Mouse (Mus musculus) heart, postnatal 36 days (tissue): ENCODE results near the gene 9130213A22Rik. TPM values are rescaled to one million over a fixed set of nuclear protein-coding genes. Genes with fewer than 3 reads are reported as not detected.
"Not testable (repeated sequence)": the region's sequence is repeated elsewhere in the genome, so short reads cannot be mapped to it uniquely, and the experiment has no call there.

Experiments
- DNase-seq, 2 experiments: peaks; one replicate each; pipeline ENCODE4 v3.0.0; 2021 to 2022
- intact Hi-C: fragments of 180-260 bp; cut with DNase I; formaldehyde crosslinking; loops from one replicate; pipeline ENCODE4 v1.15.1; 2025
- total RNA-seq, 2 experiments: library from RNA; stranded (reverse); gene quantifications; 2 replicates each; pipeline ENCODE4 v1.2.3; 2021

The 9130213A22Rik gene
- total RNA-seq, 2 experiments from 2014 or later: 0.22 TPM; not detected in 1

DNA sequence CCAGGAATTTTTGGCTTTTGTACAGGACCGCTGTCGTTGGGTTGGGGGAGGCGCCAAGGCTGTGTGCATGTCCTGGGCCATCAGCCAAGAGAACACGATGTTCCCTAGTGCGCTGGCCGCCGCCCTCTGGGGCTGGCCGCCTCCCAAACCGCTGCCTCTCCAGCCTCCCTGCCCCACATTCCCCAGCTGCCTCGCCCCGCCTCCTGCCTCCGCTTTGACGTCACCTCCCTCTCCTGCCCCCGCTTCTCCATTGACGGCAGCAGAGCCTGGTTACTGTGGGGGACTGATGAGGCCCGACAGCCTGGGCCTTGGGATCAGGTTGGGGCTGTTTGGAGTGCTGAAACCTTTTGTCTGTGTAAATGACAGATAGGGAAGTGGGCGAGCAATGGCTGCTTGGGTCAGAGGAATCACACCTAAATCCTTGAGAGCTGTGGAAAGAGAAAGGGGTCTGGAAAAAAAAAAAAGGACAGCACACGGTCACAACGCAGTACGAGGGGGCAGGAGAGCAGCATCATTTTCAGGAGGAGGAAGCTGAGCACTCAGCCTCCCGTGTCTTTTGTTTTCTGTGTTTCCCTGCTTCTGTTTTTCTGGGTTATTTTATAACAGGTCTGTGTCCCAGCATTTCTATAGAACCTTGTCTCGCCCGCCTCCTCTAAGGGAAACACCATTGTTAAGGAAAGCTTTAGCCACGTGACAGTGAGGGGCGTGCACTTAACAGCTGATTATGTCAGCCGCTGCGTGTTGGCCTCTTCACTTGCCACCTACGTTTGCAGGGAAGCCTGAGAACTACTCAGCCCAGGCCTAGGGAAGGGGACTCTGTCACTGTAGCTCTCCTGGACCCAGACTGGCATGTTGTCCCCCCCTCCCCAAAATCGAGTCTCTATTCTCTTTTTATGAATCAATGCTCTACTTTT, 25.1 kb downstream of the 9130213A22Rik start:
- intact Hi-C loops: loop anchor here (5.0 kb wide), 2 partner anchors 300 to 320 kb away; partner anchors contain the start of genes Cyb5d1, Naa38 and Tmem88
- DNase-seq: peak; percentile 100

DNA sequence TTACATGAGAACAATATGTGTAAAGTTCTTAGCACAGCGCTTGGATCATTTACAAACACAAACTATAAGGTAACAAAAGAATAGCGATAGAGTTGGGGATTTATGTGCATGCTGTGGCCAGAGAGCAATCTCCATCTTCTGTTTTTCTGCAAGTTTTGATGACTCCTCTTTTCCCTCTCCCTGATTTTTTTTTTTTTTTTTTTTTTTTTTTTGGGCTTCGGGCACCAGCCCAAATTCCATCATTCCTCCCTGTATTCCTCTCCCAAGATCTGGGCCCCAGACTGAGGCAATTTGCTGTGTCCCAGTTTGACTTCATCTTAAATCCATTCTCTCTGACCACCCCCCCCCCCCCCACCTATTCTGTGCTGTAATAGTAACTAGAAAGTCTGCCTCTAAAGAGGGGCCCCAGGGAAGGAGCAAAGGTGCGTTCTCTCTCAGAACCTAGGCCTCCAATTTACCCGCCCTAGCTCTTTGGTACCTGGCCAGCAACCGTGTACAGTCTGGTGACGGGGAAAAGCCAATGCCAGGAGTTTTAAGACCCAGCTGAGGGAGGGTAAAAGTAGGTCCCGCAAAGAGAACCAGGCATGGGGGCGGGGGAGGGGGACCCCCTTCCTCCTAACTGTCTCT, 25.9 kb downstream of the 9130213A22Rik start:
- intact Hi-C loops: loop anchor here (5.0 kb wide), 2 partner anchors 301 to 321 kb away; partner anchors contain the start of genes Cyb5d1, Naa38 and Tmem88
- DNase-seq: no peak

DNA sequence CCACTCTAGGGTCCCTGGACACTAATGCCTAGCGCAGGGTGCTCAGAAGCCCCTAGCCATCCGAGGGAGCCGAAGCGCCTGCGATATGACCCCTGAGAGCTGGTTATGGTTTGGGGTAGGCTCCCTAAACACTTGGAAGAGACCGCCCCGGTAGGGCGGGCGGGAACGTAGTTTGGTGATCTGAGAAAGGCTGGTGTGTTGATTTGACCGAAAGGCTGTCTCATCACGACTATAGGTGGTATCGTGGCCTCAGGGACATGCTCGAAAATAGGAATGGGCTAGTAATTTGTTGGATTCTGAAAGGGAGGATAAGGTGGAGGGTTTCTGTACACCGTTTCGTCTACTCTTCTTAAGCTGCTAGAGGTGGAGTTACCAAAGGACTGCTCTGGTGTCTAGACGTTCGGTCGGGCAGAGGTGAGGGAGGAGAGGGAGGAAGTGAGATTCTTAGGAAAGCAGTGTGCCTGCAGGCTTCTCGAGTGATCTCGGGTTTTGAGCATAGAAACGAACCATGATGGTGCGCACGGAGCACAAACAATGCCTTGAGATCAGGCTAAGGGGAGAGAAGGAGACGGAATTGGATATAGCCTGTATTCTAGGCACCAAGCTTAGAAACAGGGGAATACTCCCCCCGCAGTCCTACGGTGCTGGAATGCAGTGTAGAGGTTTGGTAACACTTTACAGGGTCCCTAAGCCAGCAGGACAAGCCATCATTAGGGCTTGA, 26.7 kb downstream of the 9130213A22Rik start:
- DNase-seq: peak; percentile 57 to 73
- intact Hi-C loops: loop anchor here (5.0 kb wide), 2 partner anchors 302 to 322 kb away; partner anchors contain the start of genes Cyb5d1, Naa38 and Tmem88

DNA sequence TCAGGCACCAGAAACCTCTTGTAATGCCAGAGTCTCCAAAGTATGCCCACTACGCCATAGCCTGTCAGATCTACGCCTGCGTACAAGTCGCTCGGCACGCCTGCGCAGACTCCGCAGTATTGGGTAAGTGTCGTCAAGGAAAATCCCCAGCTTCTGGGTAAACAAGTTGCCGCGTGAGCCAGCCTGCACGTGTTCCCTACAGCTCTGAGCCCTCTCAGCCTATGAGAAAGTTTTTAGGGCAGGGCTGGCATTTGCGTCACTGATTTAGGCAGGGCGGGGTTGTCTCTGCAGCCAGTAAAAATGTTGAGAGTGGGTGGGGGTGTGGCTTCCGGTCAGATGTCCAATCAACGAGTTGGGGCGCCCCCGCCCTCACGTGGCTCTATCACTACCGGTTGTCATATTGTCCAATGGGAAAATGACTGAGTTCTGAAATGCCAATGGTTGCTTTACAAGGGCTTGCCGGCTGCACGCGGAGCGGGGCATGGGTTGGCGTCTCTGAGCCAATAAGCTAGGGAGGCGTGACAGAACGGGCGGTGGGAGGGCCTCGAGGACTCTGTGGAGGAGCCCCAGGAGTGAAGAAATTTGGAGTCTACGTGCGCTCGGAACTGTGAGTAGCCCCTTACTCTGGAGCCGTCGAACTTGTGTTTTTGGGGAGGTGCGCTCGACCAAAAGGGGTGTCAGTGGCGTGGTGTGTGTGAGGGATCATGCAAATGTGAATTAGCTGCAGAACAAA, 27.5 kb downstream of the 9130213A22Rik start, which contains the start of gene Per1:
Per1 (plus strand) TSS at position 521 of the 733 bp plus-strand sequence.
- peak; percentile 96 to 98 for DNase-seq
- intact Hi-C loops: loop anchor here (5.0 kb wide), 2 partner anchors 302 to 322 kb away; partner anchors contain the start of genes Cyb5d1, Naa38 and Tmem88

DNA sequence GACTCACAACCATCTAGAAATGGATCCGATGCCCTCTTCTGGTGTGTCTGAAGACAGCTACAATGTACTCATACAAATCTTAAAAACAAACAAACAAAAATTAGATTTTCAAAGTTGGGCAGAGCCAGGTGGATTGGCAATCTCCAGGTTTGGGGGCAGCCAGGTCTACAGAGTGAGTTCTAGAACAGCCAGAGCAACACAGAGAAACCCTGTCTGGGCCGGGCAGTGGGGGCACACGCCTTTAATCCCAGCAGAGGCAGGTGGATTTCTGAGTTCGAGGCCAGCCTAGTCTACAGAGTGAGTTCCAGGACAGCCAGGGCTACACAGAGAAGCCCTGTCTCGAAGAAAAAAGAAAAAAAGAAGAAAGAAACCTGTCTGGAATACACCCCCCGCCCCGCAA, 28.5 kb downstream of the 9130213A22Rik start:
- intact Hi-C loops: not testable (repeated sequence)
- peak; percentile 17 to 18 for DNase-seq

DNA sequence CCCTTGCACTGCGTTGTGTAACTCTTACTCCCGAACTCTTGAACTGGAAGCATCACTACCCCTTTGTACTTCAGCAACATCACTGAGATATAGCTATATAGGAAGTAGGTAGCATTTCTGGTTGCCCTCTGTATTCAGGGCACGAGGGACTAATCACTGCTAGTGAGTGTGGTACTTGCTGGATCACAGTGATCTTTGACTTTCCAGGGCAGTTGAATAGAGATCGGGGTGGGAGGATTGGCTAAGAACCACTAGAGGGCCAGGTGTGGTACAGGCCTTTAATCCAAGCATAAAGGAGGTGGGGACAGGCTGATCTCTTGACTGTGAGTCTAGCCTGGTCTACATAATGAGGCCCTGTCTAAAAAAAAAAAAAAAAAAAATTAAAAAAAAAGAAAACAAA, 29.5 kb downstream of the 9130213A22Rik start:
- intact Hi-C loops: loop anchor here (1.0 kb wide), 1 partner anchor 29 kb away; the partner anchor contains the start of gene 9130213A22Rik
- no peak for DNase-seq

DNA sequence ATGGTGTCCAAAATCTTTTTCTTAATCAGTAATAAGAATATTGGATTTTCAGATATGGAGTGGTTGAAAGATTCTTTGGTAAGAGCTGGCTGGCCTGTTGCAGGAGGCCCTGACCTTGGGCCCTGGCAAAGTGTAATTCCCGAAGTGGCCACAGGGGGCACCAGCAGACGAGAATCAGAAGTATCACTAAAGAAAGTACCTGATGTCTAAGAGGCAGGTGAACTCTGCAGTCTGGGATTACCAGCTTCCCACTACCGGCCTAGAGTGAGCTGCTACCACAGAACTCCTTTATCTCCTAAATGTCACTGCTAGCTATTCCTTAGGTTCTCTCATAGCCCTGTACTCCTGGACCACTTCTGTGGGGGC, 30.0 kb downstream of the 9130213A22Rik start:
- intact Hi-C loops: loop anchor here (1.0 kb wide), 1 partner anchor 30 kb away; the partner anchor contains the start of gene 9130213A22Rik
- DNase-seq: peak; percentile 90 to 96

DNA sequence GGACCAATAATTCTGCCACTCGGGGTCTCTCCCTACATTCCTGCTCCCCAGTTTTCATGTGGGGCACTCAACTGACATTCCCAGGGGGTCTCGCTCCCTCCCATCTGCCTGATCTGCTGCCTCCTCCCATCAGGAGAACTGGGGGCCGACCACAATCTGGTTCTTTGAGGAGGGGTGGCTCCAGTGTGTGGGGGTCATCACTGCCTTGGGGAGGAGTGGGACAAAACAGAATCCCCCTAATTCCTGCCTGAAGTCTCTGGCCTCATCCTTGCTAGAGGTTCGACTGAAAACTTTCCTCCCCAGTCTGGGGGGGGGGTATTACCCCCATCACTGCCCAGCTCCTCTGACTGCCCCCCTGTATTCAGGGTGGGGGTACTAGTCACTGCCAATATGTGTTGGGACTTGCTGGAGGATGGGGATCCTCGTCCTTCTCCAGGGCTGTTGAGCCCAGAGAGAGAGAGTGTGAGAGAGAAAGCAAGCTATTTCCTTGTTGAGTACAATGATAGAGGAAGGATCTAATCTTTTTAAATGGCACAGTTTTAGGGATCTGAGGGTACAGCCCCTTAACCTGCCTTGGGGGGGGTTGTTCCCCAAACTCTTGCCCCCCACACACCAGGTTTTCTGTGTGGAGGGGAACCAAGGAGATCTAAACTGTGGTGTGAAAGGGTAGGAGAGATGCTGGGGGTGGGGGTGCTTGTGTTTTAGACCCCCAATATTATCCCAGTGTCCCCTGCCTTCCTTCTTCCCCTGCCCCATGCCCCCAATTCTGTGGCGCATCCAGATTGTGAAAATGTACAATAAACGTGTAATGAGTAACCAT, 30.6 kb downstream of the 9130213A22Rik start:
- no peak for DNase-seq
- intact Hi-C loops: loop anchor here (1.0 kb wide), 1 partner anchor 31 kb away; the partner anchor contains the start of gene 9130213A22Rik

DNA sequence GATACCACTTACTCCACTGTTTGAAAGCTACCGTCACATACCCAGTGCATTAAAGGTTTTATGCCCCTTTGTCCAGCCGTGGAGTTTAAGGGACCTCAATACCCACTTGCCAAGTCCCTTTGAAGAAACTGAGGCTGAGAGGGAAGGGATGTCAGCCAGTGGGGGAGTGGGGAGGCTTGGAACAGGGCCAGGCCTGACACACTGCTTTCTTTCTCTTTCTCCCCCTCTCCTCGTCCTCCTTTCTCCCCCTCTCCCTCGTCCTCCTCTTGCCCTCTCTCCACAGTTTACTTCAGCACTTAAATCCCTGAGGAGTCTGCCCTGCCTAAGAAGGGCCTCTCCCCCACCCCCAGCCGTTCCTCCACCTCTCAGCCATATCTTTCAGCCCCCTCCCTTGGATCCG, 32.0 kb downstream of the 9130213A22Rik start:
- peak in 1 of 2 experiments; percentile 10 for DNase-seq
- intact Hi-C loops: no loop called here

DNA sequence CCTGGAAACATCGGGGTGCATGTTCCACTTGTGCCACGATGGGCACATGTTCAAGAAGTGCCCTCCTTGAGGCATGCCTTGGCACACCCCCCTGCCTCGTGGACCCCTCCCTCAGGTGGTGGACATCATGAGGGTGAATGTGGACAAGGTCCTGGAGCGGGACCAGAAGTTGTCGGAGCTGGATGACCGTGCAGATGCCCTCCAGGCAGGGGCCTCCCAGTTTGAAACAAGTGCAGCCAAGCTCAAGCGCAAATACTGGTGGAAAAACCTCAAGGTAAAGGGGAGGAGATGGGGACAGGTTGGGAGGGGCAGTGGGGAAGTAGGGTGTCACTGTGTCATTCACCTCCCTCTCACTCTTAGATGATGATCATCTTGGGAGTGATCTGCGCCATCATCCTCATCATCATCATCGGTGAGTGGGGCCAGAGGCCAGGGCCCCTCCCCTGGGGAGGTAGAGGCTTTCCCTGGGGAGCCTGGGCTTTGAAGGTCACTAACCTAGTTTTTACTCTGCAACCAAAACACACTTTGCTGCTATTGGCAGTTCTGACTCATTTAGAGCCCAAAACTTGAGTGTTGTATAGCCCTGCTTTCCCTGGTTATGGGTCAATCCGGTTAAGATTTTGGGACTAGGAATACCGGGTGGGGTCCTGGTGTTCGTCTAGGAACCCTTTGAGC, 32.6 kb downstream of the 9130213A22Rik start:
- peak in 1 of 2 experiments; percentile 15 for DNase-seq
- intact Hi-C loops: loop anchor here (2.0 kb wide), 1 partner anchor 19 kb away; the partner anchor contains the start of gene Tmem107

DNA sequence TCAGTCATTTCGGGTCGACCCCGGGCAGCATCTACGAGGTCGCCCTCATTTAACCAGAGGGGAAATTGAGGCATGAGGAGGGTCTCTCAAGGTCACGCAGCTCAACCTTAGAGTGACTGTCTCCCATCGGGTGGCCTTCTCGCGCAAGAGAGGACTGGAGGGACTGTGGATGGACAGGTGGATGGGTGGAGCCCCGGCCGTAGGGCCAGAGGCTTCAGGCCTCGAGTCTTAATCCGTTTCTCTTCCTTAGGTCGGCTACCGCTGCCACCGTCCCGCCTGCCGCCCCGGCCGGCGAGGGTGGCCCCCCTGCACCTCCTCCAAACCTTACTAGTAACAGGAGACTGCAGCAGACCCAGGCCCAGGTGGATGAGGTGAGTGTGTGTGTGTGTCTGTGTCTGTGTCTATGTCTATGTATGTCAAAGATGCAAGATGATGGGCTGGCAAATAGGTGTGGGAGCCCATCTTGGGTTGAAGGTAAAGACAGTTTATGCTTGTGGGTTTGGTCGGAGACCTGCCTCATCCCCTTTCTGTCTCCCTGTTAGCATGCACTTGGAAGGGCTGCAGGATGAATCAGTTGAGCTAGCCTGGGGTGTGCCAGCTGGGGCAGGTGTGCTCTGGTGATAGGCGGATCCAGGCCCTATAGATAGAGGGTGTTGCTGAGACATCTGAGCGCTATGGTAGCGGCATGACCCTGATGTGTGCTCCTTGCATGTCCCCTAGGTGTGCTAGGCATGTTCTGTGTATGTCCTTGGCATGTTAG, 33.4 kb downstream of the 9130213A22Rik start:
- intact Hi-C loops: loop anchor here (2.0 kb wide), 1 partner anchor 18 kb away; the partner anchor contains the start of gene Tmem107
- peak in 1 of 2 experiments; percentile 7 for DNase-seq

DNA sequence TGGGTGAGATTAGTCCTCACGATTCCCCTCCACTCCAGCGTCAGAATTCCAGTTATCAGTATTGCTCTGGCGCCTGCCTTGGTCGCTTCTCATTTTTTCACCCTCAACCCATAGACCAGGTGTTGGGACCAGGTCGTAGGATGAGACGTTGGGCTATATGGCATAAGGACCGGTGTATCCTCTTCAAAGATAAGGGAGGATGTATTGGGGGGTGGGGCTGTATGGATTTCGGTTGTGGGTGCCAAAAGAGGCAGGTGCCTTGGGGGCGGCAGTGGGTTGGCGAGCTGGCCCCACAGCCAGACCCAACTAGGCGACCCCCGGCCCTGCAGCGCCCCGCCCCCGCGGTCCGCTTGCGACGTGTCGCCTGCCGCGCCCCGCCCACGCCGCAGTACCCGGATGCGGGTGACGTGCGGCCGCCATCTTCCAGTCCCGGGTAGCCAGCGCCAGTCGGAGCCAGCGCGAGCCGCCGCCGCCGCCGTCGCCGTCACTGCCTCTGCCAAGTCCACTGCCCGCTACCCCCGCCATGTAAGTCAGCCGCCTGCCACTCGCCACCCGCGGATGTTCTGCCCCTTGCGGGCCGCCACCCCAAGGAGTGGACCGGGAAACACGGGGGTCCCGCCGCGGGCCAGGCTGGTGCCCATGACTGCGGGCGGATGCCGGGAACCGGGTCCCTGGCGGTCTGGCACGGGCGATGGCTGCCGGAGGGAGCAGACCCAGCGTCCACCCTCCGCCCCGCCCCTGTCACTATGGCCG, 34.1 kb downstream of the 9130213A22Rik start, which contains the start of gene Vamp2:
Vamp2 (plus strand) TSS at position 388 of the 753 bp plus-strand sequence.
- DNase-seq: peak; percentile 93 to 94
- intact Hi-C loops: loop anchor here (2.0 kb wide), 1 partner anchor 17 kb away; the partner anchor contains the start of gene Tmem107

DNA sequence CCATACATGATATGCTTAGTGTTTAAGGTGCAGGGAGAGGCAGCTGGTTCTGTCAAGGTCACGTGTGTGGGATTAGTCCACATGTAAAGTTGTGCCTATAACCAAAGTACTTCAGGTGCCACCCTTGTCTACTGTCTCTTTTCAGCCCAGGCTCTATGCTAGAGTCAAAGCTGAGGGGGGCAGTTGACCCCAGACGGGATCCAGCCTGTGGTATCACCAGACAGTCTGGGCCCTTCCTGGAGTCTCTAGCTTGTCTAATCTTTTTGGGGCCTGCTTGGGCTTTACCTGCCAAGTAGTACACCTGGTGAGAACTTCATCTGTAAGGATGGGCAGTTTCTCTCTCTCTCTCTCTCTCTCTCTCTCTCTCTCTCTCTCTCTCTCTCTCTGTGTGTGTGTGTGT, 34.8 kb downstream of the 9130213A22Rik start:
- intact Hi-C loops: no loop called here
- DNase-seq: no peak

DNA sequence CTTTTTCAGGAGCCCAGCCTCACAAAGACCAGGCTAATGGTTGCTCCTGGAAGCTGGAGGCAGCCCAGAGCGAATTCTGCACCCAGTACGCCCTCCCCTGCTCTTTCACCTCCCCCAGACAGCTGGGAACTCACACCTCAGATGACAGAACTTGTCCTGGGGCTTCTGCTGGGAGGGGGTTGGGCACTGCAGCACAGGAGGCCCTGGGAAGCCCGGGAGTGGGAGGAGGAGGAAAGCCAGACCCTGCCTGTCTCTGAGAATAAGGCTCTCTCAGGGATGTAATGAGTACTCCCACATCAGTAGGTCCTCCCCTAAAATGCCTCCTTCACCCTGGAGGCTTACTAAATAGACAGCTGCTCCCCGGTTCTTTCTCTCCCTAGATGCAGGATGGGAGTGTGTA, 35.3 kb downstream of the 9130213A22Rik start:
- intact Hi-C loops: no loop called here
- no peak for DNase-seq

DNA sequence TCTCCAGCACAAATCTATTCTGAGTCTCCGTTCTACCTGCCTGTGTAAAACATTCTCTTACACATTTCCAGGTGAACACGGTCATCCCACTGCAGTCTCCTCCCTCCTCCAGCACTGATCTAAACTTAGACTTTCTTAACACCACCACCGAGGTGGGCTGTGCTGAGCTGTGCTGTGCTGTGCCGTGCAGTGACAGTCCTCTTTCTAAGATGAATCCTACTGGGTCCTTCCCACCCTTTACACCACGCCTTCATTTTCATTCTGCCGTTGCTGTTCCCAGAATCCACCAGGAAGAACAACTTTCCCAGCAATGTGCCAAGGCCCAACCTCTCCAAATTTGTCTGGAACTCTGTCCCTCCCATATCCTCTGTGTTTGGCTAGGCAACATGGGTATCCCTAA, 36.0 kb downstream of the 9130213A22Rik start:
- intact Hi-C loops: no loop called here
- DNase-seq: no peak

DNA sequence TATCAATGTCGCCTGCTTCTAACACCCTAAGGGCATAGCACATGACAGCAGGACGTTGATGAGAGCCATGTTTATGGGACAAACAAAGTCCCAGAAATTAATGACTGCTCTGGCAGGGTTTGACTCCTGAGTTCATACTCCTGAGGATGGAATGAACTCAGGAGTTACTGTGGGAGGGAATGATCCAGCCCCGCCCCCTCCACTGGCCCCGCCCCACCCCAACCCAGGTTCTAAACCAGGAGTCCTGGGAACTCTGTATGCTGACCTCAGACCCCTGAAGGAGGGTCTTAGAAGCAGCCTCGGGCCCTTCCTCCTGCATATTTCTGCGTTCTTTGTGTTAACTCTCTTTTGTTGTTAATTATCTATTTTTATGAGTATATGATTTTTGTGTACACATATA, 36.8 kb downstream of the 9130213A22Rik start:
- no peak for DNase-seq
- intact Hi-C loops: no loop called here
